Mouse (Mus musculus) lung, postnatal 0 days (tissue): ENCODE data around the gene Usp36. TPM values are rescaled to one million over a fixed set of nuclear protein-coding genes. Genes with fewer than 3 reads are reported as not detected.

Source experiments
- ATAC-seq: fragments of 200-750 bp; cut with Nextera tagmentation; 2 replicates; pipeline ENCODE4 v1.8.0; 2017; ENCODE audit warnings: moderate library complexity
- DNase-seq: peaks from one replicate; pipeline ENCODE4 v3.0.0-alpha.2; 2016; ENCODE audit warnings: low spot score
- H3K27ac ChIP-seq: fragments of 300-500 bp; sonication (generic); 2 replicates; pipeline ENCODE4 v1.5.1; 2014; ENCODE audit warnings: antibody characterized with exemption, mild to moderate bottlenecking, low read length, mixed read lengths
- H3K27me3 ChIP-seq: fragments of 300-500 bp; sonication (generic); replicated peaks from 2 replicates; pipeline ENCODE4 v1.6.1; 2014; ENCODE audit warnings: low read length, mixed read lengths; ENCODE audit not compliant: insufficient read depth
- H3K36me3 ChIP-seq: fragments of 300-500 bp; sonication (generic); 2 replicates; pipeline ENCODE4 v1.6.1; 2014; ENCODE audit warnings: low read length, mixed read lengths; ENCODE audit not compliant: insufficient read depth
- H3K4me1 ChIP-seq: fragments of 300-500 bp; sonication (generic); 2 replicates; pipeline ENCODE4 v1.6.1; 2014; ENCODE audit warnings: antibody characterized with exemption, low read depth, low read length, mixed read lengths; ENCODE audit not compliant: insufficient read depth
- H3K4me2 ChIP-seq: fragments of 300-500 bp; sonication (generic); replicated peaks from 2 replicates; pipeline ENCODE4 v1.6.1; 2014; ENCODE audit warnings: low read depth, mild to moderate bottlenecking, low read length, moderate library complexity, mixed read lengths
- H3K4me3 ChIP-seq: fragments of 300-500 bp; sonication (generic); 2 replicates; pipeline ENCODE4 v1.5.1; 2014; ENCODE audit warnings: low read depth, low read length
- H3K9ac ChIP-seq: fragments of 300-500 bp; sonication (generic); replicated peaks from 2 replicates; pipeline ENCODE4 v1.6.1; 2014; ENCODE audit warnings: low read depth, mild to moderate bottlenecking
- H3K9me3 ChIP-seq: fragments of 300-500 bp; sonication (generic); 2 replicates; pipeline ENCODE4 v1.6.1; 2016; ENCODE audit warnings: low read length, mixed read lengths
- CTCF ChIP-seq: IDR thresholded peaks from 2 replicates; pipeline ENCODE4 v1.5.1; 2016; ENCODE audit warnings: antibody characterized with exemption, mild to moderate bottlenecking
- EP300 ChIP-seq: IDR thresholded peaks from 2 replicates; pipeline ENCODE4 v1.6.1; 2016; ENCODE audit warnings: antibody characterized with exemption, mild to moderate bottlenecking, control low read depth
- WGBS: fragments of 180-500 bp; shearing (Covaris S2); extraction: QIAGEN DNeasy Blood & Tissue Kit; methylation state at CpG from one replicate; pipeline ENCODE4 v1.1.7; 2014; 5-methylcytosine and 5-hydroxymethylcytosine counted together
- polyA plus RNA-seq: library from polyadenylated mRNA; unstranded; fragments of >200 nt; fragmentation: Nextera tagmentation; extraction: Ambion mirVana; gene quantifications from 2 replicates; pipeline ENCODE4 v1.2.1, GENCODE M21; 2015

The Usp36 gene
- polyA plus RNA-seq, 1 experiment from 2014 or later: 11.8 TPM

GRCm38 (mm10) chr11:118225056-118225836 lies 64.8 kb downstream of the Usp36 start:
- no peak overlapping the region for H3K27ac ChIP-seq

GRCm38 (mm10) chr11:118223416-118224067 lies 66.5 kb downstream of the Usp36 start:
- DNase-seq: no peak
- H3K9me3 ChIP-seq: no peaks in the 10 kb centered on the region
- H3K36me3 ChIP-seq: no peaks in the 10 kb centered on the region
- TF ChIP-seq CTCF (no peak), EP300 (no peak)
- WGBS: 75% methylated on average over 10 of the region's 10 CpGs
- no peak for ATAC-seq
- no peak overlapping the region for H3K4me3 ChIP-seq
- no peak overlapping the region for H3K27ac ChIP-seq
- no peak overlapping the region for H3K9ac ChIP-seq
- no peaks in the 10 kb centered on the region; the same call in 1 of the 2 replicates for H3K4me1 ChIP-seq
- no peak overlapping the region for H3K4me2 ChIP-seq
- H3K27me3 ChIP-seq: no peaks in the 10 kb centered on the region

More at GRCm38 (mm10) chr11:118225056-118225836, 64.8 kb downstream of the Usp36 start:
- Histone ChIP-seq H3K4me3 (no peak overlapping the region), H3K27me3 (no peaks in the 10 kb centered on the region), H3K9ac (no peak overlapping the region), H3K4me1 (no peaks in the 10 kb centered on the region; the same call in 1 of the 2 replicates), H3K9me3 (no peaks in the 10 kb centered on the region), H3K4me2 (no peak overlapping the region), H3K36me3 (no peaks in the 10 kb centered on the region)
- no peak for TF ChIP-seq EP300
- no peak for TF ChIP-seq CTCF
- ATAC-seq: no peak
- DNase-seq: no peak
- 77% methylated on average over 12 of the region's 12 CpGs for WGBS

- Histone ChIP-seq H3K9ac (no peak overlapping the region), H3K27me3 (no peaks in the 10 kb centered on the region), H3K36me3 (no peaks in the 10 kb centered on the region), H3K4me2 (no peak overlapping the region), H3K27ac (no peak overlapping the region), H3K4me3 (no peak overlapping the region), H3K9me3 (no peaks in the 10 kb centered on the region), H3K4me1 (no peaks in the 10 kb centered on the region; the same call in 1 of the 2 replicates)
- DNase-seq: no peak
- no peak for ATAC-seq
- no peak for TF ChIP-seq EP300
- no peak for TF ChIP-seq CTCF
- 74% methylated on average over 5 of the region's 5 CpGs for WGBS
Measured at GRCm38 (mm10) chr11:118222917-118223316, 67.1 kb downstream of the Usp36 start.

GRCm38 (mm10) chr11:118222351-118222885 lies 67.6 kb downstream of the Usp36 start:
- Histone ChIP-seq H3K4me1 (no peaks in the 10 kb centered on the region; the same call in 1 of the 2 replicates), H3K4me2 (no peak overlapping the region), H3K9me3 (no peaks in the 10 kb centered on the region), H3K9ac (no peak overlapping the region), H3K27ac (no peak overlapping the region), H3K4me3 (no peak overlapping the region), H3K27me3 (no peaks in the 10 kb centered on the region), H3K36me3 (no peaks in the 10 kb centered on the region)
- ATAC-seq (peak; percentile 33), DNase-seq (peak; percentile 37)
- WGBS: 35% methylated on average over 6 of the region's 6 CpGs
- no peak for TF ChIP-seq CTCF
- 0 out of 2 replicates have a peak, but pooled peaks have one; percentile 11 for TF ChIP-seq EP300

GRCm38 (mm10) chr11:118220561-118221262 lies 69.3 kb downstream of the Usp36 start:
- 28% methylated on average over 7 of the region's 7 CpGs for WGBS
- ATAC-seq: no peak
- Histone ChIP-seq H3K27me3 (no peaks in the 10 kb centered on the region), H3K4me1 (peaks cover 7% of the 10 kb centered on the region; the same call in 1 of the 2 replicates), H3K4me2 (no peak overlapping the region), H3K9ac (no peak overlapping the region), H3K36me3 (no peaks in the 10 kb centered on the region), H3K27ac (no peak overlapping the region), H3K9me3 (no peaks in the 10 kb centered on the region), H3K4me3 (no peak overlapping the region)
- peak; percentile 80 for DNase-seq
- peak; percentile 27; the same call in 1 of the 2 replicates for TF ChIP-seq EP300
- TF ChIP-seq CTCF: peak; percentile 84

GRCm38 (mm10) chr11:118219066-118219465 lies 71.0 kb downstream of the Usp36 start:
- no peak overlapping the region for H3K9ac ChIP-seq
- no peak overlapping the region for H3K4me3 ChIP-seq
- TF ChIP-seq EP300 (no peak), CTCF (no peak)
- no peaks in the 10 kb centered on the region for H3K9me3 ChIP-seq
- DNase-seq (no peak), ATAC-seq (no peak)
- WGBS: 94% methylated on average over 4 of the region's 4 CpGs
- H3K4me2 ChIP-seq: no peak overlapping the region
- H3K27me3 ChIP-seq: no peaks in the 10 kb centered on the region
- peaks cover 8% of the 10 kb centered on the region; the same call in 1 of the 2 replicates for H3K4me1 ChIP-seq
- no peak overlapping the region for H3K27ac ChIP-seq
- no peaks in the 10 kb centered on the region for H3K36me3 ChIP-seq
